Mouse (Mus musculus): ENCODE measurements around the gene Fhod1. TPM values are rescaled to one million over a fixed set of nuclear protein-coding genes. Genes with fewer than 3 reads are reported as not detected.

The Fhod1 gene
- polyA plus RNA-seq, 1 experiment from 2014 or later, result 3.1 TPM

DNA sequence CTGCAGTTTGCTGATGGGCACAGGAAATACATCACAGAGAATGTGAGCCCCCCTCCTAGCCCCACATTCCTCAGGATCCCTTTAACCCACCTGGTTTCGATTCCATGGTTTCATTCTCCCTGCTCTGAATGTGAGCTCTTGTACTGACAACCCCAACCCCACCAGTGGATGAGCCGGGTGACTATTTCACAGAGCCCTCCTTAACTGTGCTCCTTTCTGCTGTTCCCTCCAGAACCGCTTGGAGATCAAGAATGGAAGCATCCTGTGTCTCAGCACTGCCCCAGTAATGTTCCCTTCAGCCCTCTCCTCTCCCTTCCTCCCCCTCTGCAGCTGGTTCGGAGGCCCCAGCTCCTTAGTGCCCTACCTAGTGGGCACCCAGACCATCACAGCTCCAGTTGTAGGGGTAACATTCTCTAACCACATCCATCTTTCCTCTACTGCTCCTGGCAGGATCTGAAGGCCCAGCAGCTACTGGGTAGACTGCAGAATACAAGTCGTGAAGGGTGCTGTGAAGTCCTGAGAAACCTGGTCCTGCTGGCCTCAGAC lies 41.5 kb downstream of the Fhod1 start:
- Histone ChIP-seq H3K4me2 (peak overlapping the region; percentile 87), H3K9ac (ENCODE audit: low read depth, low read length) (peak overlapping the region; percentile 67), H3K27ac (ENCODE audit: low read depth, low read length) (peak overlapping the region; percentile 64; the same call in 1 of the 2 replicates), H3K36me3 (ENCODE audit: control insufficient read depth, insufficient read depth, low read length) (peaks cover 18% of the 10 kb centered on the region), H3K9me3 (replicated peaks; ENCODE audit: control insufficient read depth, low read length) (no peaks in the 10 kb centered on the region), H3K4me3 (ENCODE audit: low read depth, low read length) (peak overlapping the region; percentile 39), H3K4me1 (ENCODE audit: control insufficient read depth, insufficient read depth, low read length) (peaks cover 26% of the 10 kb centered on the region), H3K27me3 (ENCODE audit: control insufficient read depth, insufficient read depth, low read length) (no peaks in the 10 kb centered on the region)
- 49% methylated on average over 5 of the region's 5 CpGs for WGBS (ENCODE audit: insufficient replicate concordance)
- ATAC-seq (replicated peaks; ENCODE audit: insufficient number of reproducible peaks, low FRiP score, low TSS enrichment), result 0 out of 2 replicates have a peak, but pooled peaks have one; percentile 0

DNA sequence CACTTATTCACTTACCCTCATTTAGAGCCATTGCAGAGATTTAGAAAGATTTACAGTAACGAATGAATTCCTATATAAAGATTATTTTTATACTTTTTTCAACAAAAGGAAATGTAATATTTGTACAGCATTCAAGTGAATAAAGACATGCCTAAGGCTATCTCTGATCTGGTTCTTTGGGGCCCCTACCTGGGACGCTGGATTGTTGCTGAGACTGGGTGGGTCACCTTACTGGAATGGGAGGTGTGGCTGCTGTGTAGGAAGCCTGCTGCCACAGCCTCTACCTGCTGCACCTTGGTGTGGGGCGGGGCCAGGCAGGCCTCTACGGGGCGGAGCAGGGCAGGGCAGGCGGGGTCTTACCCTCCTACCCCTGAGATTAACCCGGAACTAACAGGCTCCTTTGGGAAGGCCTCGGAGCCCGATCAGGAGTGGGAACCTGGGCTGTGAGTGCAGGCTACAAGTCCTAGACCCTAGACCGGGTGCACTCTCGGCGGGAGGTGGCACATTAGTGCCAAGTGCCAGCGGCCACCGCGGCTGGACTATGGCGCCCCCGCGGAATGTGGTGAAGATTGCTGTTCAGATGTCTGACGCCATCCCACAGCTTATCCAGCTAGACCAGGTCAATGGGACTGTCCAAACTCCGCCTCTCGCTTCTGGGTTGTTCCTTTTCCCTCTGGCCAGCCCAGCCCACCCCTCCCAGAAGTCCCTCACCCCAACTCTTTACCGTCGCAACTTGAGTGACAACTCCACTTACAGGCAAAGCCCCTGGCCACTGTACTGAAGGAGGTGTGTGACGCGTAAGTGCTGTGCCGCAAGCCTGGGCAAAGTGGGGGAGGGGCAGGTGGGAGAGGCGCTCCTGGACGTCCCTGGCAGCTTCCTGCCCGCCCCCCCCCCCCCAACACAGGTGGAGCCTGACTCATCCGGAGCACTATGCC lies 42.3 kb downstream of the Fhod1 start, which contains the start of gene Elmo3:
TSS of gene Elmo3 (plus strand) at position 391 of the 935 bp plus-strand sequence.
- peak within 1 kb of the TSS; percentile 64 for H3K27ac ChIP-seq (ENCODE audit: low read depth, low read length)
- H3K9ac ChIP-seq (ENCODE audit: low read depth, low read length), result peak within 1 kb of the TSS; percentile 67
- ATAC-seq (replicated peaks; ENCODE audit: insufficient number of reproducible peaks, low FRiP score, low TSS enrichment), result peak; percentile 56
- no peaks in the 10 kb centered on the region for H3K9me3 ChIP-seq (replicated peaks; ENCODE audit: control insufficient read depth, low read length)
- H3K4me1 ChIP-seq (ENCODE audit: control insufficient read depth, insufficient read depth, low read length), result peaks cover 26% of the 10 kb centered on the region
- peak within 1 kb of the TSS; percentile 39 for H3K4me3 ChIP-seq (ENCODE audit: low read depth, low read length)
- H3K27me3 ChIP-seq (ENCODE audit: control insufficient read depth, insufficient read depth, low read length), result no peaks in the 10 kb centered on the region
- peaks cover 26% of the 10 kb centered on the region for H3K36me3 ChIP-seq (ENCODE audit: control insufficient read depth, insufficient read depth, low read length)
- peak within 1 kb of the TSS; percentile 87 for H3K4me2 ChIP-seq
- 7% methylated on average over 30 of the region's 30 CpGs for WGBS (ENCODE audit: insufficient replicate concordance)

DNA sequence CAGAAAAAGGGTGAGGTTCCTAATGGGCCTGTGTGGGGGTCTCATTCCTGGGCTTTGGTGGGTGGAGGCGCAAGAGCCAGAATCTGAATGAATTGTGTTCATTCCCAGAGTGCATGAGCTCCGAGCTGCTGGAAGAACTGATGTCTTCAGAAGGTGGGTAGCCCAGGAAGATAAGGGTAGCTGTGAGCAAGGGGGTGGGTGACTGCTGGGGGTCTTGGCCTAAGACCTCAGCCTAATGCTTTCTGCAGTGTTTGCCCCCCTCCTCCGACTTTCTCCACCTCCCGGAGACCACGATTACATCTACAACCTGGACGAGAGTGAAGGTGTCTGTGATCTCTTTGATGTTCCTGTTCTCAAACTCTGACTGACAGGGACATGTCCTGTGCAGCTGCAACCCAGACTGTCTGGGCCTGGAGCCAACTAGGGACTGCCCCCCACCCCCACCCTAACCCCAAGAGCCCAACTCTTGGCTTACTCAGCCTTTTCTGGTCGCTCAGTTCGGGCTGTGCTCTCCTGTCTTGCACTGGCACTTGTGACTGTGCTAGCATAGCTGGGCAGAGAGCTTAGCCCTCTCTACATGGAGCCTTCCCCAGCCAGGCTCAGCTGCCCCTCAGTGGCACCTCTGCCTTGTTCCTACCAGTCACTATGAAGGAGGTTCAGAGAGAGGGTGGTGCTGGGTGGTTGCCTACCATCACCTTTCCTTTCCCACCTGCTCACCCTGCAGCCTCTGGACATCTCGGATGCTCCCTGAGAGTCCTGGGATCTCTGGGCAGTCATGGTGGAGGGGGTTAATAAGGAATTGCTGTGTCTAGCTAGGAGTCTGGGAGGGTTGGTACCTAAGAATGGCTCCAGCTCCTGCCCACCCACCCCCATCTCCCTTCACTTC lies 43.2 kb downstream of the Fhod1 start:
- Histone ChIP-seq H3K9ac (ENCODE audit: low read depth, low read length) (peak overlapping the region; percentile 28; the same call in 1 of the 2 replicates), H3K4me2 (no peak overlapping the region), H3K4me3 (ENCODE audit: low read depth, low read length) (no peak overlapping the region; the same call in 1 of the 2 replicates), H3K4me1 (ENCODE audit: control insufficient read depth, insufficient read depth, low read length) (peaks cover 26% of the 10 kb centered on the region), H3K27me3 (ENCODE audit: control insufficient read depth, insufficient read depth, low read length) (no peaks in the 10 kb centered on the region), H3K9me3 (replicated peaks; ENCODE audit: control insufficient read depth, low read length) (no peaks in the 10 kb centered on the region), H3K27ac (ENCODE audit: low read depth, low read length) (peak overlapping the region; percentile 37; the same call in 1 of the 2 replicates), H3K36me3 (ENCODE audit: control insufficient read depth, insufficient read depth, low read length) (peaks cover 33% of the 10 kb centered on the region)
- WGBS (ENCODE audit: insufficient replicate concordance), result 66% methylated on average over 9 of the region's 9 CpGs
- ATAC-seq (replicated peaks; ENCODE audit: insufficient number of reproducible peaks, low FRiP score, low TSS enrichment), result 0 out of 2 replicates have a peak, but pooled peaks have one; percentile 9

DNA sequence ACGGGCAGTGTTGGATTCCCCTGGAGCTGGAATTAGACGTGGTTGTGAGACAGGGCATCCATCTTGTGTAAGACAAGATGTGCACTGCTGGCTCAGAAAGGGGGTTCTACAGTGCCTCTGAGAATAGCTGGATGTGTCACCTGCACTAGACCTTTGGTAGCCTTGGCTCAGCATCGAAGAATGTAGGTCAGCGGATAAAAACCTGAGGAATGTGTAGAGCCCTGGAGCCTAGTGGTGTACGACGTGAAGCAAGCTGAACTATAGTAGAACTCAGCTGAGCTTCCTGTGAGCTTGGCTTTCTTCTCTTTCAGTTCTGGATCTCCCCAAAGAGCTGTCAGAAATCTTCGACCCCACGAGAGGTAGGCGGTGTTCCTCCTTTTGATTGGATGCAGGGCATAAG lies 43.9 kb downstream of the Fhod1 start:
- Histone ChIP-seq H3K36me3 (ENCODE audit: control insufficient read depth, insufficient read depth, low read length) (peaks cover 34% of the 10 kb centered on the region), H3K27me3 (ENCODE audit: control insufficient read depth, insufficient read depth, low read length) (no peaks in the 10 kb centered on the region), H3K4me3 (ENCODE audit: low read depth, low read length) (no peak overlapping the region), H3K9me3 (replicated peaks; ENCODE audit: control insufficient read depth, low read length) (no peaks in the 10 kb centered on the region), H3K4me2 (no peak overlapping the region), H3K27ac (ENCODE audit: low read depth, low read length) (peak overlapping the region; percentile 37; the same call in 1 of the 2 replicates), H3K9ac (ENCODE audit: low read depth, low read length) (0 out of 2 replicates have a peak overlapping the region, but pooled peaks have one; percentile 28), H3K4me1 (ENCODE audit: control insufficient read depth, insufficient read depth, low read length) (peaks cover 28% of the 10 kb centered on the region)
- ATAC-seq (replicated peaks; ENCODE audit: insufficient number of reproducible peaks, low FRiP score, low TSS enrichment), result no peak
- 76% methylated on average over 9 of the region's 9 CpGs for WGBS (ENCODE audit: insufficient replicate concordance)

DNA sequence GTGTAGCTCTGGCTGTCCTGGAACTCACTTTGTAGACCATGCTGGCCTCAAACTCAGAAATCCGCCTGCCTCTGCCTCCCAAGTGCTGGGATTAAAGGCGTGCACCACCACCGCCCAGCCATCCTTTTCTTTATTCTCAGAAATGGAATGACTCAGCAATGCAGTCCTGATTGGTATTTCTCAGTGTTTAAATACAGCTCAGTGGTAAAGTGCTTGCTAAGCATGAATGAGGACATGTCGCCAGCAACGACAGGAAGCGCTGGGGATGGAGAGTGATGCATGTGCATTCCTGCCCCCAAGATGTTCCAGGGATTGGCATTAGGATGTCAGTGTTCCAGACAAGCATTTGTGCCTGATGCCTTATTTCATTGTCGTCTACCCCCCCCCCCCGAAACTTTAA lies 44.4 kb downstream of the Fhod1 start:
- no peak for ATAC-seq (replicated peaks; ENCODE audit: insufficient number of reproducible peaks, low FRiP score, low TSS enrichment)
- Histone ChIP-seq H3K4me3 (ENCODE audit: low read depth, low read length) (no peak overlapping the region), H3K27me3 (ENCODE audit: control insufficient read depth, insufficient read depth, low read length) (no peaks in the 10 kb centered on the region), H3K4me2 (no peak overlapping the region), H3K9me3 (replicated peaks; ENCODE audit: control insufficient read depth, low read length) (no peaks in the 10 kb centered on the region), H3K4me1 (ENCODE audit: control insufficient read depth, insufficient read depth, low read length) (peaks cover 33% of the 10 kb centered on the region), H3K27ac (ENCODE audit: low read depth, low read length) (no peak overlapping the region), H3K36me3 (ENCODE audit: control insufficient read depth, insufficient read depth, low read length) (peaks cover 38% of the 10 kb centered on the region), H3K9ac (ENCODE audit: low read depth, low read length) (no peak overlapping the region)
- 83% methylated on average over 8 of the region's 8 CpGs for WGBS (ENCODE audit: insufficient replicate concordance)

DNA sequence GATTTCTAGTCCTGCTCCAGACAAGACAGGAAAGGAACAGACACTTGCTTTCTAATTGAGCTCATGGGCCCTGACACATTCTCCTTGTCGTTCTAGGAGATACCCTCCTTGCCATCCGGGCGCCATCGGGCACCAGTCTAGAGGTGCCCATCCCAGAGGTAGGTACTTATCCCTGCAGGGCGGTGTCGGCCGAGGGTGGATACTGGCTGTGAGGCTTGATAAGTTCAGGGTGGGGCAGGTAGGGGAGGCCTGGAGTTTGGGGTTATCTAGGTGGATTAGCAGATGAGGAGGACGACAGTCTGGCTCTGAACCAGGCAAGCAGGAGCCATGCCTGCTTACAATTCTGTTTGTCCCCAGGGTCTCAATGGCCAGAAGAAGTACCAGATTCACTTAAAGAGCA lies 47.8 kb downstream of the Fhod1 start:
- Histone ChIP-seq H3K27me3 (ENCODE audit: control insufficient read depth, insufficient read depth, low read length) (no peaks in the 10 kb centered on the region), H3K4me1 (ENCODE audit: control insufficient read depth, insufficient read depth, low read length) (peaks cover 26% of the 10 kb centered on the region), H3K27ac (ENCODE audit: low read depth, low read length) (peak overlapping the region; percentile 35; the same call in 1 of the 2 replicates), H3K4me3 (ENCODE audit: low read depth, low read length) (peak overlapping the region; percentile 8; the same call in 1 of the 2 replicates), H3K9ac (ENCODE audit: low read depth, low read length) (no peak overlapping the region), H3K4me2 (peak overlapping the region; percentile 83), H3K36me3 (ENCODE audit: control insufficient read depth, insufficient read depth, low read length) (peaks cover 36% of the 10 kb centered on the region), H3K9me3 (replicated peaks; ENCODE audit: control insufficient read depth, low read length) (no peaks in the 10 kb centered on the region)
- ATAC-seq (replicated peaks; ENCODE audit: insufficient number of reproducible peaks, low FRiP score, low TSS enrichment), result peak; percentile 55; the same call in 1 of the 2 replicates
- WGBS (ENCODE audit: insufficient replicate concordance), result 86% methylated on average over 8 of the region's 8 CpGs

DNA sequence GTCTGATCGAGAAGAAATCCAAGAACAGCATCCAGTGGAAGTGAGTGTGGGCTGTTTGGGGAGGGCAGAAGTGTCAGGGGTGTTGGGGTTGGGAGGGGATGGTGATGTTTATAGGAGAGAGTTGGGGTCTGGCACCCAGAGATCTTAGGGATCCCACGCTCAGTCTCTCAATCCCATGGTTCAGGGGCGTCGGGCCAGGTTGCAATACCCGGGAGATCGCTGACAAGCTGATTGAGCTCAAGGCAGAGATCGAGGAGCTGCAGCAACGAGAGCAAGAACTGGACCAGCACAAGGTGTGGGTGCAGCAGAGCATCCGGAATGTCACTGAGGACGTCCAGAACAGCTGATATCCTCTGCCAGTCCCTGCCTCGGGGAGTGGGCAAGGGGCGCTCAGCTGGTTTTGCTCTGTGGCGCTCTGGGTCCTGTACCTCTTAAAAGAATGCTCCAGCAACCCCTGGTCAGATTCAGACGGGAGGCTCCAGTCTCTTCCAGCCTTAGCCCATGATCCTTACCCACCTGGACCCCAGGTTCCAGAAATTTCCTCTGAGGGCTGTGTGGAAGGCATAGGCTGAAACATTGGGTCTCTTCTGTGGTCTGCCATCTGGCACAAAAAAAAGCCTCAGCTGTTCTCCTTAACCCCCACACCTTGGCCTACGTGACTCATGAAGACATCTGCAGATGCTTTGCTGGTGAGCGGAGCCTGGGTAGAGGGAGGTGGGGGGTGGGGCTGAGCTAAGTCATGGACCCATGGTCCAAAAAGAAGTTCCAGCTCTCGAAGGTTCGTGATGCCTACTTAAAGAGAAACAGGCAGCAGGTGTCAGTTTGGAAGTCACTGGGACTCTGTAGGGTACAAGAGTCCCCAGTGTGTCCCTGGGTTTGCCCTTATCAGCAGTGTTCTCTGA lies 49.2 kb downstream of the Fhod1 start:
- 46% methylated on average over 18 of the region's 18 CpGs for WGBS (ENCODE audit: insufficient replicate concordance)
- no peak for ATAC-seq (replicated peaks; ENCODE audit: insufficient number of reproducible peaks, low FRiP score, low TSS enrichment)
- H3K36me3 ChIP-seq (ENCODE audit: control insufficient read depth, insufficient read depth, low read length), result peaks cover 36% of the 10 kb centered on the region

More for the DNA sequence above, 49.2 kb downstream of the Fhod1 start:
- peak overlapping the region; percentile 96 for H3K9ac ChIP-seq (ENCODE audit: low read depth, low read length)
- H3K4me2 ChIP-seq, result peak overlapping the region; percentile 83
- peak overlapping the region; percentile 70; the same call in 1 of the 2 replicates for H3K27ac ChIP-seq (ENCODE audit: low read depth, low read length)
- H3K27me3 ChIP-seq (ENCODE audit: control insufficient read depth, insufficient read depth, low read length), result peaks cover 4% of the 10 kb centered on the region; the same call in 1 of the 2 replicates
- peaks cover 13% of the 10 kb centered on the region for H3K4me1 ChIP-seq (ENCODE audit: control insufficient read depth, insufficient read depth, low read length)
- no peaks in the 10 kb centered on the region for H3K9me3 ChIP-seq (replicated peaks; ENCODE audit: control insufficient read depth, low read length)
- peak overlapping the region; percentile 96 for H3K4me3 ChIP-seq (ENCODE audit: low read depth, low read length)

Measured in heart, embryonic 11.5 days (tissue).